Mouse (Mus musculus): ENCODE data around the gene Igfals.

The Igfals gene

GRCm38 (mm10) chr17:24851381-24852125 is 14.2 kb upstream of the Igfals start:
- Histone ChIP-seq H3K36me3 (ENCODE audit: control insufficient read depth, insufficient read depth, low read length, poor library complexity, severe bottlenecking) (peaks cover 7% of the 10 kb centered on the region), H3K27me3 (ENCODE audit: control insufficient read depth, insufficient read depth, low read length, poor library complexity, severe bottlenecking) (no peaks in the 10 kb centered on the region)
- DNase-seq (ENCODE audit: low read depth, low spot score): no peak

GRCm38 (mm10) chr17:24855838-24856464 is 9.8 kb upstream of the Igfals start:
- no peak for DNase-seq (ENCODE audit: low read depth, low spot score)
- peaks cover 12% of the 10 kb centered on the region for H3K36me3 ChIP-seq (ENCODE audit: control insufficient read depth, insufficient read depth, low read length, poor library complexity, severe bottlenecking)
- no peaks in the 10 kb centered on the region for H3K27me3 ChIP-seq (ENCODE audit: control insufficient read depth, insufficient read depth, low read length, poor library complexity, severe bottlenecking)

GRCm38 (mm10) chr17:24856589-24856988 is 9.2 kb upstream of the Igfals start:
- Histone ChIP-seq H3K36me3 (ENCODE audit: control insufficient read depth, insufficient read depth, low read length, poor library complexity, severe bottlenecking) (peaks cover 12% of the 10 kb centered on the region), H3K27me3 (ENCODE audit: control insufficient read depth, insufficient read depth, low read length, poor library complexity, severe bottlenecking) (no peaks in the 10 kb centered on the region)
- no peak for DNase-seq (ENCODE audit: low read depth, low spot score)

GRCm38 (mm10) chr17:24857831-24858470 is 7.8 kb upstream of the Igfals start:
- Histone ChIP-seq H3K36me3 (ENCODE audit: control insufficient read depth, insufficient read depth, low read length, poor library complexity, severe bottlenecking) (peaks cover 15% of the 10 kb centered on the region), H3K27me3 (ENCODE audit: control insufficient read depth, insufficient read depth, low read length, poor library complexity, severe bottlenecking) (no peaks in the 10 kb centered on the region)
- no peak for DNase-seq (ENCODE audit: low read depth, low spot score)

GRCm38 (mm10) chr17:24858967-24859366 is 6.8 kb upstream of the Igfals start:
- Histone ChIP-seq H3K36me3 (ENCODE audit: control insufficient read depth, insufficient read depth, low read length, poor library complexity, severe bottlenecking) (peaks cover 14% of the 10 kb centered on the region), H3K27me3 (ENCODE audit: control insufficient read depth, insufficient read depth, low read length, poor library complexity, severe bottlenecking) (no peaks in the 10 kb centered on the region)
- DNase-seq (ENCODE audit: low read depth, low spot score): no peak

GRCm38 (mm10) chr17:24860076-24860475 is 5.7 kb upstream of the Igfals start:
- peaks cover 10% of the 10 kb centered on the region for H3K36me3 ChIP-seq (ENCODE audit: control insufficient read depth, insufficient read depth, low read length, poor library complexity, severe bottlenecking)
- no peak for DNase-seq (ENCODE audit: low read depth, low spot score)

GRCm38 (mm10) chr17:24861785-24862184 is 4.0 kb upstream of the Igfals start:
- Histone ChIP-seq H3K36me3 (ENCODE audit: control insufficient read depth, insufficient read depth, low read length, poor library complexity, severe bottlenecking) (peaks cover 10% of the 10 kb centered on the region), H3K27me3 (ENCODE audit: control insufficient read depth, insufficient read depth, low read length, poor library complexity, severe bottlenecking) (no peaks in the 10 kb centered on the region)
- no peak for DNase-seq (ENCODE audit: low read depth, low spot score)

More at GRCm38 (mm10) chr17:24860076-24860475, 5.7 kb upstream of the Igfals start:
- H3K27me3 ChIP-seq (ENCODE audit: control insufficient read depth, insufficient read depth, low read length, poor library complexity, severe bottlenecking): no peaks in the 10 kb centered on the region

GRCm38 (mm10) chr17:24867914-24868313 is 2.1 kb downstream of the Igfals start:
- no peak for DNase-seq (ENCODE audit: low read depth, low spot score)
- peaks cover 5% of the 10 kb centered on the region; the same call in 1 of the 2 replicates for H3K36me3 ChIP-seq (ENCODE audit: control insufficient read depth, insufficient read depth, low read length, poor library complexity, severe bottlenecking)
- no peaks in the 10 kb centered on the region for H3K27me3 ChIP-seq (ENCODE audit: control insufficient read depth, insufficient read depth, low read length, poor library complexity, severe bottlenecking)

DNA sequence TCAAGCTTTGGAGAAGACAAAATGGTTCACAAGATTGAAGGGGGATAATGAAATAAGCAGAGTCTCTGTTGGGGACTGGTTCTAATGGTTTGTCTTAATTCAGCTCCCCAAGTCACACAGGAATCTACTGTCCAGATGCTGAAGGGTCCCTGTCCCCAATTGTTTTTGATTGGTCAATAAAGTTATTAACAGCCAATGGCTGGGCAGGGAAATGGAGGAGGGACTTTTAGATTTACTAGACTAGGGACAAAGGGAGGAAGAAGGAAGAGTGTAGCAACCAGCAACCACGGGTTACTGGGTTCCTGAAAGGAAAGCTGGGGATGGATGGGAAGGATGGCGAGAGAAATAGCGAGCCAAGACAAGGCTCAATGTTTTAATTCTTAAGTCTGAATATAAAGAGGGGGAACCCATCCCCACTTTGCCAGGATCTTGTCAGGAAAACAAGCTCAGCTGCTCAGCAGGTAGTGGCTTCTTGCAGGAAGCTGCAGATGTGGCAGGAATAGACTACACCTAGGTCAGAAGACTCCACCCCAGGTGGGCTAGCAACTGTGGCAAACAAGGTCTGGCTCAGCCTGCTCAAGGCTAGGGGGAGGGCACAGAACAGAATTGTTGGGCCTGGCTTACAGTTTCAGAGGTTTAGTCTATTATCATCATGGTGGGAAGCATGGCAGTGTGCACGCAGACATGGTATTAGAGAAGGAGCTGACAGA is 8.1 kb downstream of the Igfals start:
- H3K36me3 ChIP-seq (ENCODE audit: control insufficient read depth, insufficient read depth, low read length, poor library complexity, severe bottlenecking): no peaks in the 10 kb centered on the region
- H3K27me3 ChIP-seq (ENCODE audit: control insufficient read depth, insufficient read depth, low read length, poor library complexity, severe bottlenecking): no peaks in the 10 kb centered on the region
- DNase-seq (ENCODE audit: low read depth, low spot score): no peak

GRCm38 (mm10) chr17:24874405-24874745 is 8.6 kb downstream of the Igfals start:
- H3K27me3 ChIP-seq (ENCODE audit: control insufficient read depth, insufficient read depth, low read length, poor library complexity, severe bottlenecking): no peaks in the 10 kb centered on the region
- no peak for DNase-seq (ENCODE audit: low read depth, low spot score)
- no peaks in the 10 kb centered on the region for H3K36me3 ChIP-seq (ENCODE audit: control insufficient read depth, insufficient read depth, low read length, poor library complexity, severe bottlenecking)

GRCm38 (mm10) chr17:24874989-24875388 is 9.2 kb downstream of the Igfals start:
- no peak for DNase-seq (ENCODE audit: low read depth, low spot score)
- no peaks in the 10 kb centered on the region for H3K36me3 ChIP-seq (ENCODE audit: control insufficient read depth, insufficient read depth, low read length, poor library complexity, severe bottlenecking)
- H3K27me3 ChIP-seq (ENCODE audit: control insufficient read depth, insufficient read depth, low read length, poor library complexity, severe bottlenecking): no peaks in the 10 kb centered on the region

DNA sequence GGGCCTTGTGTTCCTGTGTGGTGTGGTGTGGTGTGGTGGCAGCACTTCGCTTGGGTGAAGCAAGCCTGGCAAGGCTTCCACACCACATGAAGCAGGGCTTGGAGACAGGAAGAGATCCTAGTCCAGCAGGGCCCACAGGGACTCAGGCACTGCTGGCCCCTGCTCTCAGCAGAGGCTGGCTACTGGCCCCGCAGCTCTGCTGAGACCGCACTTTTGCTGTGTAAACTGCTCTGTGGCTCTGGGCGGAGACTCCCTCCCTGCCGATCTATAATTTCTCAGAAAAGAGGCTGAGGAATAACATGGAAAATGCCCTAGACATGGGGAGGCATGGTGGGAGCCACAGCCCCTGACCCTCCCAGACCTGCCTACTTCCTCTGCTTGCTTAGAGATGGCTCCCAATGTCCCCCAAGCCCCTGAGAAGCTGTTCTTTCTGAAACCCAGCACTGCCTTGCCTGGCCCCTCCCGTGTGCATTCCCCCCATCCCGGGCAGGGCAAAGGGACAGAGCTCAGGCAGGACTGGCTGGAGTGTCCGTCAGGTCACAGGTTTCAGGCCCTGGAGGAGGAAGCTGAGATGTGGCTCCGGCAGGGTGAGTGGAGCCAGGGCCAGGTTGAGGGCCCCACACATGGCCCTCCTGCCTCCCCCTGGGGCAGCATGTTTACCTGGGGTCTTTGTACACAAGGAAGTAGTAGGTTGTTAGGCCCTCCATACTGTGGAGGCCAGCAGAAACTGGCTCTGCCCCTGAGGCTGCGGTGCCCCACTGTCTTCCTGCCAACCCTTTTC is 11.7 kb downstream of the Igfals start:
- no peak for DNase-seq (ENCODE audit: low read depth, low spot score)
- peaks cover under 1% of the 10 kb centered on the region; the same call in 1 of the 2 replicates for H3K36me3 ChIP-seq (ENCODE audit: control insufficient read depth, insufficient read depth, low read length, poor library complexity, severe bottlenecking)
- H3K27me3 ChIP-seq (ENCODE audit: control insufficient read depth, insufficient read depth, low read length, poor library complexity, severe bottlenecking): no peaks in the 10 kb centered on the region

DNA sequence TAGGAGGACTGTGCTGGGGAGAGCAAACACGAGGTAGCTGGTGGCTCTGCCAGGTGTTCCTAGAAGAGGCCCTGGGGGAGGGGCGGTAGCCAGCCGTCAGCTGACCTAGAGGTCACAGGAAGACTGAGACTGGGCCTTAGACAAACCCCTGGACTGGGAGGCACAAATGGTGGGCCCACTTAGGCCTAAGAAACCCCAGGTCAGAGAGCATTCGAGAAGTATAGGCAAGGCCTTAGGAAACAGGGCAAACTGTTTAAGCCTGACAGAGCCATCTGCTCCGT is 12.3 kb downstream of the Igfals start:
- Histone ChIP-seq H3K27me3 (ENCODE audit: control insufficient read depth, insufficient read depth, low read length, poor library complexity, severe bottlenecking) (no peaks in the 10 kb centered on the region), H3K36me3 (ENCODE audit: control insufficient read depth, insufficient read depth, low read length, poor library complexity, severe bottlenecking) (peaks cover 5% of the 10 kb centered on the region; the same call in 1 of the 2 replicates)
- no peak for DNase-seq (ENCODE audit: low read depth, low spot score)

- Histone ChIP-seq H3K36me3 (ENCODE audit: control insufficient read depth, insufficient read depth, low read length, poor library complexity, severe bottlenecking) (peaks cover 8% of the 10 kb centered on the region; the same call in 1 of the 2 replicates), H3K27me3 (ENCODE audit: control insufficient read depth, insufficient read depth, low read length, poor library complexity, severe bottlenecking) (no peaks in the 10 kb centered on the region)
- no peak for DNase-seq (ENCODE audit: low read depth, low spot score)
These were observed 12.7 kb downstream of the Igfals start for GRCm38 (mm10) chr17:24878531-24878930.
